Mouse (Mus musculus): ENCODE measurements around the gene Gm17660.

- TF ChIP-seq ETS1 (conservative IDR thresholded peaks at IDR 0.05; ENCODE audit: low read depth, low read length), result no peak
- no peak for TF ChIP-seq POLR2A (IDR thresholded peaks at IDR 0.05; ENCODE audit: low read depth, low read length)
- peak; percentile 85 for TF ChIP-seq SMC3 (IDR thresholded peaks at IDR 0.05; ENCODE audit: low read depth, low read length)
- peak; percentile 70 to 81 for TF ChIP-seq CTCF (conservative IDR thresholded peaks at IDR 0.05 in 1 of 2, IDR thresholded peaks at IDR 0.05 in 1 of 2; ENCODE audit: low read depth in 2 of 2, low read length in 2 of 2)
- peak; percentile 5; the same call in 1 of the 2 replicates for TF ChIP-seq ZC3H11A (IDR thresholded peaks at IDR 0.05; ENCODE audit: low read depth, low read length)
- no peak for TF ChIP-seq TCF12 (IDR thresholded peaks at IDR 0.05; ENCODE audit: low read depth, low read length)
- TF ChIP-seq EP300 (IDR thresholded peaks at IDR 0.05; ENCODE audit: low read length), result no peak
- TF ChIP-seq MYC (IDR thresholded peaks at IDR 0.05; ENCODE audit: low read depth, low read length), result no peak
Observed at GRCm38 (mm10) chr5:104074388-104074787, 3.0 kb downstream of the Gm17660 start.

All from CH12.LX (cell line).